Mouse (Mus musculus): ENCODE data around the gene Pdha1.

Gene Pdha1

DNA sequence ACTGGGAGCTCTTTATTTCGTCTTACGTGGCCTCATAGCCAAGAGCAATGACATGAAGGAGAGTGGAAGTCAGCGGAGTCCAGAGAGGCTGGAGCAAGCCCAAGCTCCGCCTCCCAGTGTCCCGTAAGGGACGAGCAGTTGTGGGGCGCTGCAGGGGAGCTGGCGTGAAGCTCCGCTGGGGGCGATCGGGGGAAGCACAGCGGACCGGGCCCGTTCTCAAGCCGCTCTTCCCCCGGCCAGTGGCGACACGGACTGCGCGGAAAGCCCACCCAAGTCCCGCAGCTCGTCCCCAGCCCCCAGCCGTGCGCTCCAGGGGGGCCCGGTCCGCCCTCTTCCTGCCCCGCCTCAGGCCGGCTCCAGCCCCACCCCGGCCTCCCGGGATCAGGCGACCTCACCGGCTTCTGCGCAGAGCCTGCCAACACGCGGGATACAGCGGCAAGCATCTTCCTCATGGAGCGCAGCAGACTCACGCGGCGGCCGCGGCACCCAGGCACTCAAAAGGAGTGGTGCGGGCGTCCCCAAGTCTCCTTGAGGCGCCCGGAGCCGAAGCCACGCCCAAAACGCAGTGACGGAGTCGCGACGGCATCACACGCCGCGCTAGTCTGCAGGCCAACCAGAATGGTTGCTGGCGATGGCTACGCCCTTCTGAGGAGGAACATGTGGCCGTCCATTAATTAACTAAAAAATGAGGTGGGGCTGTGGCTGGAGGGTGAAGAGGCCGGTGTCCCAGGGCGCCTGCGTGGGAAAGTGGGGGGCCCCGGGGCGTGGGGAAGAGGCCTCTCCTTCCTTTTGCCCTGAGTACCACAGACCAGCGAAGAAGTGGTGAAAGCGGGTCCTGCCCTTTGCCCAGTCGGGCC is at the start of gene Pdha1:
Gene Pdha1, minus strand, starts transcription at position 553 of the 857 bp plus-strand sequence.
- DNase-seq (ENCODE audit: extremely low spot score, low spot score), result peak; percentile 78

GRCm38 (mm10) chrX:160179032-160179431 is 40.8 kb upstream of the Pdha1 start:
- DNase-seq (ENCODE audit: extremely low spot score, low spot score), result no peak

GRCm38 (mm10) chrX:160170150-160170549 is 31.9 kb upstream of the Pdha1 start:
- peak; percentile 56 for DNase-seq (ENCODE audit: extremely low spot score, low spot score)

DNA sequence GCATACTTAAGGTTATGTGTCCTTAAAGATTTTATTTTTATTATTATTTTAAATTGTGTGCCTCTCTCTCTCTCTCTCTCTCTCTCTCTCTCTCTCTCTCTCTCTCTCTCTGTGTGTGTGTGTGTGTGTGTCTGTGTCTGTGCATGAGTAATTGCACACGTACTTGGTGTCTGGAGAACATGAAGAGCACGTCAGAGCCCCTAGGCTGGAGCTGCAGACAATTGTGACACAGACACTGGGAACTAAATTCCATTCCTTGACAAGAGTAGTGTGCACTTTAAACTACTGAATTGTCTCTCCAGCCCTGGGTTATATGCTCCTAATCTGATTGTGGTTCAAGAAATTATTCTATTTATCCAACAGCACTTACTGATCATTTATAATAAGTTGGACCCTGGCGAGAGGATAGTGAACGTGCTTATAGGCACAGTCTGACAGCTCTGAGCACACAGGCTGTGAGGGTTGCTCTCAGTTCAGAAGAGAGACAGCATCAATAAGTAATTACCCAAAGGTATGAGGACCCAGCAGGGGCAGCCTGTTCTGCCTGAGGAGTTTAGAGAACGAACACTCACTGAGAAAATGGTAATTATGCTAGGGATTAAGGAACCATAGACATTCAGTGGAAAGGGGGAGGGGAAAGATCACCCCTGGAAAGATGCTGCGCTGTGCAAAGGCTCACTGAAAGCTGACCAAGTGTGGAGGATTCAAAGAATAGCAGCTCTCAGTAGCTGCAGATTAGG is 28.2 kb upstream of the Pdha1 start:
- no peak for DNase-seq (ENCODE audit: extremely low spot score, low spot score)

DNA sequence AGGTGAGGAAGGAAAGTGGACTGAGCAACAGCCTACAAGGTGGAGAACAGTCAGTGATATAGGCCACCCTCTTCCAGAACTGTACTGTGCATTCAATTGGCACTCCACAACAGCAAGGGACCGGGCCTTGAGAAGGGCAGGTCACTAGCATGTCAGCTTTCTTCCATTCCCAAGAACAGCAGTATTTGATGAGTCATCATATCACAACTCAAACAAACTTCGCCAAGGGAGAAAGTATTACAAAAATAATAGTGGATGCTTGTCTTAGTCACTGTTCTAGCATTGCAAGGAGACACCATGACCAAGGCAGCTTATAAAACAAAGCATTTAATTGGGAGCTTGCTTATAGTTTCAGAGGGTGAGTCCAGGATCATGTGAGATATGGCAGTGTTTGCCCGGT is 26.0 kb upstream of the Pdha1 start:
- DNase-seq (ENCODE audit: extremely low spot score, low spot score), result no peak

- no peak for DNase-seq (ENCODE audit: extremely low spot score, low spot score)
Observed at GRCm38 (mm10) chrX:160153147-160153815, 15.1 kb upstream of the Pdha1 start.

DNA sequence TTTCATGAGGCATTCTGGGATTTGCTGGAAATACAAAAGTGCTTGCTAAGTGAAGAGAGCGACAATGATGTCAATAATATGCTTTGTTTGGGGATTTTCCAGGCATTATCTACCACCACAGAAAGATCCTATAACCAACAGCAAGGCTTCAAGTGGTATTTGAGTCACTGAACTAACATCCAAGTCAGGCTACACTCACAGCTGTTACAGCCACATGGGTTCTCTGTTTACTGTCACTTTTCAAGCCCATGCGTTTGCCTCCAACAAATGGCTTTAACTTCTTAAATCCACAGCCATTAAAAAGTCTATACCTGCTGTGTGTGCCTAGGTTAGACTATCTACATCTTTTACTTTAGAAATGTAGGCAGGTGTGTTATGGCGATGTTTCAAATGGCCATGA is 10.6 kb upstream of the Pdha1 start:
- DNase-seq (ENCODE audit: extremely low spot score, low spot score), result no peak

DNA sequence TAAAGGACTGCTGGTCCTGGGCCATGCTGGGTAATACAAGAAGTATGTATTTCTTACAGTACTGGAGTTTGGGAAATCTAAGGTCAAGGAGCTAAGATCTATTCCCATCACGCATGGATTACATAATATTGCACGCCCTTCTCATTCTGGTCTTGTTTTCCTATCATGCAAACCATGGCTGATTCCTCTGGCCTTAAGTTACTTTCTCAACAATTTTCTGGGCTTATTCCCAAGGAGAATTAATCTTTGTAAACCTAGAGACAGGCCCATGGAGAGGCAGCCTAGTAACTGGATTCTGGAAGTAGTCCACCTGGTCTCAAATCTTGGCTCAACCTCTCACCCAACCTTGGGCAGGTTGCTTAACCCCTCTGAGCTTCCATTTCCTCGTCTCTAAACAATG is 9.2 kb upstream of the Pdha1 start:
- DNase-seq (ENCODE audit: extremely low spot score, low spot score), result no peak

GRCm38 (mm10) chrX:160146806-160147205 is 8.6 kb upstream of the Pdha1 start:
- no peak for DNase-seq (ENCODE audit: extremely low spot score, low spot score)

DNA sequence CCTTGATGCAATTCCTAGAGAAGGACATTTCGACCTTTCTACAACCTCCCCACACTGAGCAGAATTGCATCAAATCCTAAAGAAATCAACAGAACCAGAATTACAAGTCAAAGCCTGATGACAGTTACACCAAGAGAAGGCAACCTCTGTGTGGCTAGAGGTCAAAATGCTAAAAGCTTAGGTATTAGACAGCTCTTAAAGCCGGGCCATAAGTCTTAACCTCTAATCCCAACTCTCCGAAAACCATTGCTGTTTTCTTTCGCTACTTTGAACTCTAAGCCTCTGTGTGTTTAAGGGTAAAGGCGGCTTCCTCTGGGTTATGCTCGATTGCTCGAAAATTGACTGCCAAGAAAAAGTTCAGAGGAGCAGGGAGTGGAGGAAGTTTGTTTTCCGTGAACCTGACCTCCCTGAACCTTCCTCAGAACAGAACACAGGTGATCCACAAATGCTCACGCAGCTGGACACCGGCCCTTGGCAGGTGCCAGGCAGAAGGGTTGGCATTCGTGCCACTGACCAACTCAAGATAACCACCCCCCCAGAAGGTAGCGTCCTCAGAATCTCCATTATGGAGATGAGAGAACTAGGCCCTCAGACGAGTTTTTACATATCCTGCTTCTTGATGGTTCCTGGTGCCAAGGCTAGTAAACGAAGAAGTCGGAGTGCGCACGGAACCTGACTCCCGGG is 894 bp downstream of the Pdha1 start:
- no peak for DNase-seq (ENCODE audit: extremely low spot score, low spot score)

DNA sequence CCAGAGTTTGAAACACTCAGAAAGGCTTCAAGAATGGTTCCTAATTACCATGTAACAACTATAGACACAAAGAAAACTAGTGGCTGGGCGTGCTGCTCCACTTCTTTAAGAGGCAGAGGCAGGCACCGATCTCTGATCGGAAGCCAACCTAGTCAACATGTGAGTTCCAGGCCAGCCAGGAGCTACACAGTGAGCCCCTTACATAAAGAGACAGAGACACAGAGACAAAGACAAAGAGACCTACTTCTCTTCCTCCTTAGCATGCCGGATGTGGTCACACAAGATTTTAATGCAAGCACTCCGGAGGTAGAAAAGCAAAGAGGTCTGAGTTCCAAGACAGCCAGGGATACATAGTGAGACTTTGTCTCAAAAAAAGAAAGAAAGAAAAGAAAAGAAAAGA is 2.1 kb downstream of the Pdha1 start:
- DNase-seq (ENCODE audit: extremely low spot score, low spot score), result no peak

DNA sequence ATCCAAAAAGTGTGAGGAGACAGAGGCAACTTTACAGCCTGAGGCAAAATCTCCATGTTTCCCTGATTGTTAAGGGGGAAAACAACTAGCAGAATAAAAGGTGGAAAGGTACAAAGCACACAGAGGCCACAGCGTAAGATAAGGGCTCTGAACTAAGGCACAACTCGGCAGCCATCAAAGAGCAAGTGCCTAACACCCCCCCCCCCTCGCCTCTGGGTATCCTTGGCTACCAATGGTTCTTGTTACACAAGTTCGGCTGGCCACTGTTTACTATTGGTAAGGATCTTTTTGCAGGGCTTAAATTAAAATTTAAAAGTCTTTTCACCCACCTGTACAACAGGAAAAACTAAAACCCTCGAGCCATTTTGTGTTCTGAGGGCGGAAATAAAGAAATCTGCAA is 2.5 kb downstream of the Pdha1 start:
- no peak for DNase-seq (ENCODE audit: extremely low spot score, low spot score)

GRCm38 (mm10) chrX:160134136-160134843 is 3.9 kb downstream of the Pdha1 start:
- DNase-seq (ENCODE audit: extremely low spot score, low spot score), result no peak

GRCm38 (mm10) chrX:160116658-160117057 is 21.6 kb downstream of the Pdha1 start:
- peak; percentile 24 for DNase-seq (ENCODE audit: extremely low spot score, low spot score)

DNA sequence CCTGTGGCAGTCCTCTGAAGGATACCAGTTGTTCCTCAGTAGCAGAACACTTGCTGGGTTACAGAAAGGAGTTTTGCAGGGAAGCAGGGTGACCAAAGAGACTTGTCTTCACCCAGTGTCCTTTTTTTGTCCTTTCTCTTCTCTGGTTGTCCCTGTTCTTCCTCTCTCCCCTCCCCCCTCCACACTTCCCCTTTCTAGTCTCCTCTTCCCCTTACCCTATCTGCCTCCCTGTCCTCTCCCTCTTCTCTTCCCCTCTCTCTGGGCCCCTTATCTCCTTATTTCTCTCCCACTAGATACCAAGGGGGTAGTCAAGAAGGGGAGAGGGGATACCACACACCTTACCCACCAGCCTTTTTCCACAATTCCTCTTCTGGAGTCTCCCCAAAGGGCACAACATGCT is 22.1 kb downstream of the Pdha1 start:
- no peak for DNase-seq (ENCODE audit: extremely low spot score, low spot score)

GRCm38 (mm10) chrX:160113777-160114176 is 24.4 kb downstream of the Pdha1 start:
- DNase-seq (ENCODE audit: extremely low spot score, low spot score), result no peak

GRCm38 (mm10) chrX:160107817-160108216 is 30.4 kb downstream of the Pdha1 start:
- DNase-seq (ENCODE audit: extremely low spot score, low spot score), result no peak

DNA sequence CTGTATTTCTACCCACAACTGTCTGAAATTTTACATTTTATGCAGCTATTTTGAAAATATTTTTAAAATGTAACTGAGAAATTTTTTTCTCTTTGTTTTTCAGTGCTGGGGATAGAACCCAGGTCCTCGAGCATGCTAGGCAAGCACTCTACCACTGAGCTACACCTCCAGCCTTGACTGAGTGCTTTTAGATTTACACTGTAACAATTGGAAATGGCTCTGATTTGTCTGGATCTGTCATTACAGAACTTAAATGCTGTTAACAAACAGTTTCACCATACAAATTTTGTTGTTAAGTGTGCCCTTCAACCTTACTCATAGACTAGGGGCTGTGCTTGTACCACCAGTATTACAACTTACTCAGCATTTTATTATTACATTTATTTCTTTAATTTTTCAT is 46.2 kb downstream of the Pdha1 start:
- DNase-seq (ENCODE audit: extremely low spot score, low spot score), result no peak
